Mouse (Mus musculus) CH12.LX (cell line): ENCODE results near the gene Gucy2c. TPM values are rescaled to one million over a fixed set of nuclear protein-coding genes. Genes with fewer than 3 reads are reported as not detected.

Source experiments
- DNase-seq: peaks from one replicate; pipeline ENCODE4 v3.0.0-alpha.2; 2013; ENCODE audit errors: extremely low read depth
- H3K27ac ChIP-seq: 2 replicates; pipeline ENCODE4 v1.5.1; 2012; ENCODE audit warnings: low read depth, mild to moderate bottlenecking, control low read depth, moderate library complexity; ENCODE audit not compliant: insufficient read depth
- H3K27me3 ChIP-seq: replicated peaks from 2 replicates; pipeline ENCODE3; 2012; ENCODE audit warnings: inconsistent platforms
- H3K36me3 ChIP-seq, 2 experiments: replicated peaks in 1 of 2; 2 replicates each; pipeline versions ENCODE3 to v1.6.1; 2012; ENCODE audit warnings: inconsistent platforms in 1 of 2, low read length in 1 of 2, mild to moderate bottlenecking in 1 of 2, mixed read lengths in 1 of 2, moderate library complexity in 1 of 2; ENCODE audit not compliant: control insufficient read depth in 1 of 2, insufficient read depth in 1 of 2
- H3K4me1 ChIP-seq, 2 experiments: 2 replicates each; pipeline ENCODE4 v1.6.1; 2012; ENCODE audit warnings: inconsistent platforms in 1 of 2, moderate library complexity in 1 of 2; ENCODE audit not compliant: insufficient read depth in 2 of 2, control insufficient read depth in 1 of 2
- H3K4me2 ChIP-seq: 2 replicates; pipeline ENCODE4 v1.6.1; 2012; ENCODE audit warnings: low read depth, mild to moderate bottlenecking, control low read depth; ENCODE audit not compliant: poor library complexity, insufficient read depth, severe bottlenecking
- H3K4me3 ChIP-seq, 3 experiments: fragments of 150-350 bp in 1 of 3; sonication (generic) in 1 of 3; replicated peaks in 1 of 3; 2 replicates each; pipeline versions ENCODE3 to v1.5.1; 2011 to 2012; ENCODE audit warnings: low read depth in 2 of 3, low read length in 2 of 3, mild to moderate bottlenecking in 2 of 3, moderate library complexity in 2 of 3, control low read depth in 1 of 3, improper control_type of control experiment in 1 of 3, inconsistent platforms in 1 of 3, mixed read lengths in 1 of 3; ENCODE audit not compliant: poor library complexity in 1 of 3
- H3K79me2 ChIP-seq: replicated peaks from 2 replicates; pipeline ENCODE4 v1.6.1; 2012; ENCODE audit warnings: mild to moderate bottlenecking, moderate library complexity; ENCODE audit not compliant: control insufficient read depth, poor library complexity, insufficient read depth, severe bottlenecking; ENCODE audit errors: extremely low read depth
- H3K9ac ChIP-seq: 2 replicates; pipeline ENCODE4 v1.6.1; 2012; ENCODE audit warnings: low read depth, mild to moderate bottlenecking, control low read depth, moderate library complexity; ENCODE audit not compliant: insufficient read depth
- H3K9me3 ChIP-seq: replicated peaks from 2 replicates; pipeline ENCODE3; 2012; ENCODE audit warnings: low read length, inconsistent platforms, mixed read lengths
- BHLHE40 ChIP-seq: IDR thresholded peaks from 2 replicates; pipeline ENCODE4 v1.6.1; 2011; ENCODE audit warnings: mild to moderate bottlenecking, low read depth, low read length, improper control_type of control experiment
- CHD1 ChIP-seq: IDR thresholded peaks from 2 replicates; pipeline ENCODE4 v1.6.1; 2012; ENCODE audit warnings: low read depth, low read length, improper control_type of control experiment, inconsistent platforms
- CHD2 ChIP-seq: IDR thresholded peaks from 2 replicates; pipeline ENCODE4 v1.6.1; 2011; ENCODE audit warnings: low read length, improper control_type of control experiment
- E2F4 ChIP-seq: IDR thresholded peaks from 2 replicates; pipeline ENCODE4 v1.6.1; 2011; ENCODE audit warnings: low read depth, low read length, improper control_type of control experiment; ENCODE audit not compliant: insufficient replicate concordance
- GABPA ChIP-seq: IDR thresholded peaks from 2 replicates; pipeline ENCODE4 v1.6.1; 2012; ENCODE audit warnings: low read depth, low read length, improper control_type of control experiment, inconsistent platforms; ENCODE audit not compliant: insufficient replicate concordance
- HCFC1 ChIP-seq: IDR thresholded peaks from 2 replicates; pipeline ENCODE4 v1.6.1; 2012; ENCODE audit warnings: low read depth, mild to moderate bottlenecking, inconsistent platforms, low read length, improper control_type of control experiment
- IRF4 ChIP-seq: IDR thresholded peaks from 2 replicates; pipeline ENCODE4 v1.6.1; 2014; ENCODE audit warnings: low read depth, mild to moderate bottlenecking, inconsistent platforms, low read length, improper control_type of control experiment
- JUND ChIP-seq: conservative IDR thresholded peaks from 2 replicates; pipeline ENCODE4 v1.6.1; 2011; ENCODE audit warnings: low read depth, low read length, improper control_type of control experiment
- KAT2A ChIP-seq: IDR thresholded peaks from 2 replicates; pipeline ENCODE4 v1.6.1; 2012; ENCODE audit warnings: low read length, improper control_type of control experiment, inconsistent platforms; ENCODE audit not compliant: insufficient replicate concordance
- MAFK ChIP-seq: IDR thresholded peaks from 2 replicates; pipeline ENCODE4 v1.6.1; 2011; ENCODE audit warnings: low read length, improper control_type of control experiment; ENCODE audit not compliant: insufficient replicate concordance
- MAX ChIP-seq: IDR thresholded peaks from 2 replicates; pipeline ENCODE4 v1.6.1; 2011; ENCODE audit warnings: low read length, improper control_type of control experiment
- MXI1 ChIP-seq: IDR thresholded peaks from 2 replicates; pipeline ENCODE4 v1.6.1; 2011; ENCODE audit warnings: mild to moderate bottlenecking, low read depth, low read length, improper control_type of control experiment
- MYC ChIP-seq: IDR thresholded peaks from 2 replicates; pipeline ENCODE4 v1.6.1; 2011; ENCODE audit warnings: low read depth, mild to moderate bottlenecking, improper control_type of control experiment, low read length
- NELFE ChIP-seq: IDR thresholded peaks from 2 replicates; pipeline ENCODE4 v1.6.1; 2011; ENCODE audit warnings: low read depth, low read length, improper control_type of control experiment
- NRF1 ChIP-seq: IDR thresholded peaks from 2 replicates; pipeline ENCODE4 v1.6.1; 2014; ENCODE audit warnings: low read depth, mild to moderate bottlenecking, inconsistent platforms, low read length, improper control_type of control experiment, moderate library complexity
- PAX5 ChIP-seq: IDR thresholded peaks from 2 replicates; pipeline ENCODE4 v1.6.1; 2012; ENCODE audit warnings: low read length, inconsistent platforms, mixed read lengths
- POLR2A ChIP-seq: IDR thresholded peaks from 2 replicates; pipeline ENCODE4 v1.6.1; 2011; ENCODE audit warnings: low read depth, mild to moderate bottlenecking, improper control_type of control experiment, low read length
- POLR2AphosphoS2 ChIP-seq: IDR thresholded peaks from 2 replicates; pipeline ENCODE4 v1.6.1; 2011; ENCODE audit warnings: low read depth, low read length, improper control_type of control experiment
- RCOR1 ChIP-seq: conservative IDR thresholded peaks from 2 replicates; pipeline ENCODE4 v1.6.1; 2012; ENCODE audit warnings: low read depth, mild to moderate bottlenecking, inconsistent platforms, low read length, improper control_type of control experiment
- SMC3 ChIP-seq: IDR thresholded peaks from 2 replicates; pipeline ENCODE4 v1.6.1; 2011; ENCODE audit warnings: low read depth, low read length, improper control_type of control experiment
- TBP ChIP-seq: conservative IDR thresholded peaks from 2 replicates; pipeline ENCODE4 v1.6.1; 2011; ENCODE audit warnings: low read depth, low read length, improper control_type of control experiment
- TCF12 ChIP-seq: IDR thresholded peaks from 2 replicates; pipeline ENCODE4 v1.6.1; 2014; ENCODE audit warnings: low read depth, mild to moderate bottlenecking, inconsistent platforms, low read length, improper control_type of control experiment
- UBTF ChIP-seq: IDR thresholded peaks from 2 replicates; pipeline ENCODE4 v1.6.1; 2012; ENCODE audit warnings: low read depth, mild to moderate bottlenecking, inconsistent platforms, low read length, improper control_type of control experiment, moderate library complexity
- USF1 ChIP-seq: IDR thresholded peaks from 2 replicates; pipeline ENCODE4 v1.6.1; 2014; ENCODE audit warnings: low read depth, mild to moderate bottlenecking, inconsistent platforms, low read length, improper control_type of control experiment
- USF2 ChIP-seq: conservative IDR thresholded peaks from 2 replicates; pipeline ENCODE4 v1.6.1; 2011; ENCODE audit warnings: low read depth, low read length, improper control_type of control experiment
- ZC3H11A ChIP-seq: IDR thresholded peaks from 2 replicates; pipeline ENCODE4 v1.6.1; 2012; ENCODE audit warnings: low read depth, mild to moderate bottlenecking, inconsistent platforms, low read length, improper control_type of control experiment
- dilution Hi-C: fragments of 300-500 bp; cut with MboI; formaldehyde crosslinking; loops from 2 replicates; pipeline ENCODE4 v1.14.3; 2020; ENCODE audit warnings: low sequenced_read_pairs; ENCODE audit not compliant: extremely low pct_unique_long_range_greater_than_20kb, extremely low pct_ligation_motif_present
- in situ Hi-C: fragments of 300-500 bp; cut with MboI; formaldehyde crosslinking; loops from 3 replicates; pipeline ENCODE4 v1.14.3; 2019; ENCODE audit warnings: low sequenced_read_pairs, low pct_ligation_motif_present, low pct_unique_long_range_greater_than_20kb, mixed read lengths
- polyA plus RNA-seq: library from polyadenylated mRNA; unstranded; fragments of >175 nt; gene quantifications from 2 replicates; pipeline ENCODE4 v1.2.1, GENCODE M21; 2012; ENCODE audit warnings: low read depth; ENCODE audit not compliant: insufficient read length
- total RNA-seq, 2 experiments: library from RNA; depleted of rRNA; stranded (reverse); fragments of 300-350 nt in 1 of 2; fragments of >200 nt in 1 of 2; gene quantifications; 2 replicates each; pipeline ENCODE4 v1.2.3; 2012 to 2014

The Gucy2c gene
- total and polyA plus RNA-seq, 3 experiments: 0.08 to 0.13 (median 0.10) TPM

- DNase-seq: no peak
- dilution Hi-C loops: no loop called here
Observed at GRCm38 (mm10) chr6:136708597-136708996, 73.0 kb downstream of the Gucy2c start.

GRCm38 (mm10) chr6:136701878-136702277, 79.7 kb downstream of the Gucy2c start:
- DNase-seq: no peak
- H3K9me3 ChIP-seq: peaks cover 4% of the 10 kb centered on the region
- H3K4me3 ChIP-seq: no peak overlapping the region
- in situ Hi-C loops: loop anchor here (25.0 kb wide), 1 partner anchor 265 kb away; no protein-coding TSS in a partner anchor
- H3K4me2 ChIP-seq: no peak overlapping the region
- H3K27ac ChIP-seq: no peak overlapping the region
- H3K27me3 ChIP-seq: no peaks in the 10 kb centered on the region
- TF ChIP-seq RCOR1: no peak
- no peak for TF ChIP-seq MXI1
- H3K79me2 ChIP-seq: no peaks in the 10 kb centered on the region
- dilution Hi-C loops: no loop called here
- no peak overlapping the region for H3K9ac ChIP-seq
- peaks cover 10 to 27% of the 10 kb centered on the region in 2 experiments for H3K4me1 ChIP-seq
- H3K36me3 ChIP-seq: no peaks in the 10 kb centered on the region

More at GRCm38 (mm10) chr6:136708597-136708996, 73.0 kb downstream of the Gucy2c start:
- in situ Hi-C loops: loop anchor here (25.0 kb wide), 1 partner anchor 271 kb away; no protein-coding TSS in a partner anchor
- Histone ChIP-seq H3K4me3 (no peak overlapping the region), H3K9ac (no peak overlapping the region), H3K27me3 (no peaks in the 10 kb centered on the region), H3K4me2 (no peak overlapping the region), H3K27ac (no peak overlapping the region), H3K36me3 (no peaks in the 10 kb centered on the region), H3K4me1 (peaks cover 0 to 16% of the 10 kb centered on the region in 2 experiments; a peak in 2 of 4 replicates), H3K79me2 (no peaks in the 10 kb centered on the region), H3K9me3 (no peaks in the 10 kb centered on the region)
- TF ChIP-seq USF2: no peak
- TF ChIP-seq CHD1: no peak
- TF ChIP-seq TCF12: no peak

GRCm38 (mm10) chr6:136701185-136701584, 80.4 kb downstream of the Gucy2c start:
- no peaks in the 10 kb centered on the region for H3K36me3 ChIP-seq
- no peak overlapping the region for H3K4me2 ChIP-seq
- in situ Hi-C loops (loop anchor here (25.0 kb wide), 1 partner anchor 264 kb away; no protein-coding TSS in a partner anchor), dilution Hi-C loops (no loop called here)
- H3K27ac ChIP-seq: no peak overlapping the region
- H3K4me3 ChIP-seq: no peak overlapping the region
- DNase-seq: peak; percentile 55
- H3K9ac ChIP-seq: no peak overlapping the region
- no peaks in the 10 kb centered on the region for H3K27me3 ChIP-seq
- no peaks in the 10 kb centered on the region for H3K79me2 ChIP-seq
- H3K9me3 ChIP-seq: peaks cover 4% of the 10 kb centered on the region
- H3K4me1 ChIP-seq: peaks cover 10 to 29% of the 10 kb centered on the region in 2 experiments
- TF ChIP-seq JUND: no peak
- TF ChIP-seq NRF1: no peak
- TF ChIP-seq MYC: 0 out of 2 replicates have a peak, but pooled peaks have one; percentile 37
- TF ChIP-seq CHD2: 0 out of 2 replicates have a peak, but pooled peaks have one; percentile 28
- no peak for TF ChIP-seq USF1
- peak; percentile 78 for TF ChIP-seq BHLHE40
- no peak for TF ChIP-seq ZC3H11A
- peak; percentile 24; the same call in 1 of the 2 replicates for TF ChIP-seq IRF4
- no peak for TF ChIP-seq E2F4
- TF ChIP-seq UBTF: no peak
- 0 out of 2 replicates have a peak, but pooled peaks have one; percentile 22 for TF ChIP-seq MAX
- TF ChIP-seq HCFC1: no peak
- TF ChIP-seq NELFE: no peak
- TF ChIP-seq POLR2AphosphoS2: no peak
- no peak for TF ChIP-seq KAT2A
- TF ChIP-seq PAX5: no peak
- no peak for TF ChIP-seq GABPA
- TF ChIP-seq TCF12: peak; percentile 84
- TF ChIP-seq POLR2A: no peak
- no peak for TF ChIP-seq MAFK
- TF ChIP-seq TBP: no peak
- TF ChIP-seq RCOR1: 0 out of 2 replicates have a peak, but pooled peaks have one; percentile 31
- no peak for TF ChIP-seq SMC3
